In genomic region chr14:29442476-29442875, GRCm38 (mm10) we compare ENCODE assay signal across 7 mouse cellular contexts.
A peak's percentile ranks its signal among the peaks of the same experiment; 100 is the strongest.
DNase-seq lines count a peak whose midpoint lies in the region; ATAC-seq lines count a peak whose summit lies in the region.

No protein-coding gene starts in this region.

- 0 out of 2 replicates have a peak overlapping the region, but pooled peaks have one; percentile 16 for H3K4me3 ChIP-seq in hindbrain, embryonic 10.5 days
- H3K4me3 ChIP-seq in midbrain, embryonic 12.5 days: no peak overlapping the region

- peak; percentile 72 for ATAC-seq in midbrain, embryonic 12.5 days (ENCODE audit: low FRiP score, low read depth)

- no peaks in the 10 kb centered on the region for H3K9me3 ChIP-seq in hindbrain, embryonic 10.5 days
- H3K9me3 ChIP-seq in midbrain, embryonic 12.5 days: no peaks in the 10 kb centered on the region

- WGBS in hindbrain, embryonic 10.5 days: 10% methylated on average over 4 of the region's 4 CpGs
- WGBS in midbrain, embryonic 12.5 days: 5% methylated on average over 4 of the region's 4 CpGs

- peaks cover 16% of the 10 kb centered on the region for H3K27me3 ChIP-seq in hindbrain, embryonic 10.5 days (ENCODE audit: insufficient read depth, poor library complexity, severe bottlenecking)
- peaks cover 7% of the 10 kb centered on the region; the same call in 1 of the 2 replicates for H3K27me3 ChIP-seq in midbrain, embryonic 12.5 days

- no peaks in the 10 kb centered on the region for H3K36me3 ChIP-seq in hindbrain, embryonic 10.5 days
- no peaks in the 10 kb centered on the region for H3K36me3 ChIP-seq in midbrain, embryonic 12.5 days

- peak overlapping the region; percentile 32; the same call in 1 of the 2 replicates for H3K4me2 ChIP-seq in midbrain, embryonic 12.5 days (replicated peaks)

- peak overlapping the region; percentile 74 for H3K27ac ChIP-seq in hindbrain, embryonic 10.5 days
- H3K27ac ChIP-seq in midbrain, embryonic 12.5 days (replicated peaks): peak overlapping the region; percentile 71

- H3K4me1 ChIP-seq in hindbrain, embryonic 10.5 days (replicated peaks): peaks cover 51% of the 10 kb centered on the region
- H3K4me1 ChIP-seq in midbrain, embryonic 12.5 days: peaks cover 28% of the 10 kb centered on the region

- no peak overlapping the region for H3K9ac ChIP-seq in midbrain, embryonic 12.5 days (replicated peaks)

- peak; percentile 27 for DNase-seq in embryo, embryonic 10 days (ENCODE audit: low spot score)
- peak; percentile 19 for DNase-seq in embryo, embryonic 9.5 days (ENCODE audit: extremely low spot score)
- peak; percentile 40 for DNase-seq in hindbrain, embryonic 10.5 days (ENCODE audit: low spot score)
- DNase-seq in cerebellum, postnatal 25 days: no peak
- DNase-seq in cerebellum, postnatal 4 days (ENCODE audit: low spot score in 2 of 2): no peak
- no peak for DNase-seq in thymus, postnatal 14 days

Comparison
In these comparisons a context has a peak if more than half of its experiments do, and no peak if none do; other contexts are left out.
1. DNase-seq: peak in embryo, embryonic 10 days (single experiment), embryo, embryonic 9.5 days (single experiment) and hindbrain, embryonic 10.5 days (single experiment); none in cerebellum, postnatal 25 days (0 of 2), cerebellum, postnatal 4 days (0 of 2) and thymus, postnatal 14 days (single experiment).